Mouse (Mus musculus) ovary, postnatal 14 days (tissue): ENCODE measurements at regions not wholly inside any gene's neighbourhood (a gene's known extent, or its start where the extent isn't known, plus 50 kb on each side); places are given as distances from the start of the nearest gene placed in this dataset.

Experiments
- DNase-seq: peaks from one replicate; pipeline ENCODE4 v3.0.0; 2022; ENCODE audit warnings: low spot score

- DNase-seq: peak; percentile 8
Observed at GRCm38 (mm10) chr11:34153749-34154525, 54.0 kb downstream of the Foxi1 start.

GRCm38 (mm10) chr11:34149370-34149976, 51.1 kb upstream of the 4930469K13Rik start:
- DNase-seq: peak; percentile 79
